Mouse (Mus musculus): ENCODE data around the gene Ick. TPM values are rescaled to one million over a fixed set of nuclear protein-coding genes. Genes with fewer than 3 reads are reported as not detected.

The Ick gene
- polyA plus RNA-seq, 1 experiment from 2014 or later, result 15.8 TPM

GRCm38 (mm10) chr9:78103965-78104560, 4.9 kb upstream of the Ick start:
- no peak for ATAC-seq (ENCODE audit: insufficient number of reproducible peaks, low FRiP score)
- H3K27me3 ChIP-seq (replicated peaks), result no peaks in the 10 kb centered on the region
- H3K27ac ChIP-seq (ENCODE audit: poor library complexity, severe bottlenecking), result no peak overlapping the region
- no peak overlapping the region for H3K9ac ChIP-seq
- H3K9me3 ChIP-seq (replicated peaks), result no peaks in the 10 kb centered on the region
- H3K4me3 ChIP-seq, result no peak overlapping the region
- H3K36me3 ChIP-seq, result peaks cover 32% of the 10 kb centered on the region
- H3K4me2 ChIP-seq, result no peak overlapping the region
- H3K4me1 ChIP-seq (replicated peaks), result peaks cover 14% of the 10 kb centered on the region
- 88% methylated on average over 8 of the region's 8 CpGs for WGBS

GRCm38 (mm10) chr9:78104973-78105372, 4.0 kb upstream of the Ick start:
- WGBS, result 71% methylated on average over 6 of the region's 6 CpGs
- Histone ChIP-seq H3K36me3 (peaks cover 25% of the 10 kb centered on the region), H3K4me3 (peak overlapping the region; percentile 3; the same call in 1 of the 2 replicates), H3K4me2 (no peak overlapping the region), H3K9ac (no peak overlapping the region), H3K27me3 (replicated peaks) (no peaks in the 10 kb centered on the region), H3K9me3 (replicated peaks) (no peaks in the 10 kb centered on the region), H3K4me1 (replicated peaks) (peaks cover 18% of the 10 kb centered on the region), H3K27ac (ENCODE audit: poor library complexity, severe bottlenecking) (no peak overlapping the region)
- ATAC-seq (ENCODE audit: insufficient number of reproducible peaks, low FRiP score), result no peak

DNA sequence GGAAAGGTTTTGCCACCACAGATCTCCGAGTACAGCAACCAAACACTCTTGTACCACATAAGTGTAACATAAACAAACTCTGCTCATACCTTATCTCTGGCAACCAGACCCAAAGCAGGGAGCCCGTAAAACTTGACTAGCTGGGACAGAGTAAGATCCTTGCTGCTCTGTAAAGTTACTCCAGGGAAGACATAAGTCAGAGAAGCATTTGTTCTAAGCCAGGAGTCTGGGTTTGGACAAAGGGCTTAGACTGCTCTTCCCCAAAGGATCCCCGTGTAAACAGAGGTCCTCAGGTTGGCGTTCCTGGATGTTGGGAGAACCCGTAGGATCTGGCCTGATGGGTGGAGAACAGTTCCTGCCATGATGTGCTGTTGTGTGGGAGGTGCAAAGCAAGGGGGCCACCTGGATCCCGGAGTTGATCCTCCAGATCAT, 3.5 kb upstream of the Ick start:
- Histone ChIP-seq H3K9me3 (replicated peaks) (no peaks in the 10 kb centered on the region), H3K36me3 (peaks cover 20% of the 10 kb centered on the region), H3K9ac (no peak overlapping the region), H3K4me3 (0 out of 2 replicates have a peak overlapping the region, but pooled peaks have one; percentile 6), H3K4me2 (peak overlapping the region; percentile 38; the same call in 1 of the 2 replicates), H3K27me3 (replicated peaks) (no peaks in the 10 kb centered on the region), H3K27ac (ENCODE audit: poor library complexity, severe bottlenecking) (peak overlapping the region; percentile 56), H3K4me1 (replicated peaks) (peaks cover 18% of the 10 kb centered on the region)
- ATAC-seq (ENCODE audit: insufficient number of reproducible peaks, low FRiP score), result peak; percentile 63; the same call in 1 of the 2 replicates
- 55% methylated on average over 6 of the region's 6 CpGs for WGBS

DNA sequence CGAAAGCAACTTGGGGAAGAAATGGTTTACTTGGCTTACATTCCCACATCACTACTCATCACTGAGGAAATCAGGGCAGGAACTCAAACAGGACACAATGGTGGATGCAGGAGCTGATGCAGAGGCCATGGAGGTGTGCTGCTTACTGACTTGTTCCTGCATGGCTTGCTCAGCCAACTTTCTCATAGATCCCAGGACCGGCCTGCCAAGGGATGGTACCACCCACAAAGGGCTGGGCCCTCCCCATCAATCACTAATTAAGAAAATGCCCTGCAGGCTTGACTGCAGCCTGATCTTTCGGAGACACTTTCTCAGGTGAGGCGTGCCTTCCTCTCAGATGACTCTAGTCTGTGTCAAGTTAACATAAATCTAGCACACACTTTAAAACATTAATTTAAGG, 2.2 kb upstream of the Ick start:
- no peaks in the 10 kb centered on the region for H3K27me3 ChIP-seq (replicated peaks)
- no peaks in the 10 kb centered on the region for H3K9me3 ChIP-seq (replicated peaks)
- H3K4me3 ChIP-seq, result peak overlapping the region; percentile 93
- 88% methylated on average over 4 of the region's 4 CpGs for WGBS
- peak overlapping the region; percentile 51 for H3K4me2 ChIP-seq
- H3K9ac ChIP-seq, result no peak overlapping the region
- no peak overlapping the region for H3K27ac ChIP-seq (ENCODE audit: poor library complexity, severe bottlenecking)
- H3K4me1 ChIP-seq (replicated peaks), result peaks cover 15% of the 10 kb centered on the region
- ATAC-seq (ENCODE audit: insufficient number of reproducible peaks, low FRiP score), result no peak
- H3K36me3 ChIP-seq, result peaks cover 10% of the 10 kb centered on the region; the same call in 1 of the 2 replicates

- H3K4me3 ChIP-seq, result peak overlapping the region; percentile 93
- no peak for ATAC-seq (ENCODE audit: insufficient number of reproducible peaks, low FRiP score)
- 17% methylated on average over 6 of the region's 6 CpGs for WGBS
- peak overlapping the region; percentile 98 for H3K27ac ChIP-seq (ENCODE audit: poor library complexity, severe bottlenecking)
- peak overlapping the region; percentile 81 for H3K4me2 ChIP-seq
- H3K27me3 ChIP-seq (replicated peaks), result no peaks in the 10 kb centered on the region
- no peaks in the 10 kb centered on the region for H3K9me3 ChIP-seq (replicated peaks)
- peaks cover 15% of the 10 kb centered on the region for H3K4me1 ChIP-seq (replicated peaks)
- H3K36me3 ChIP-seq, result peaks cover 10% of the 10 kb centered on the region; the same call in 1 of the 2 replicates
- H3K9ac ChIP-seq, result peak overlapping the region; percentile 95
Observed at GRCm38 (mm10) chr9:78107582-78107911, 1.4 kb upstream of the Ick start.

GRCm38 (mm10) chr9:78107912-78108795, 838 bp upstream of the Ick start:
- H3K4me1 ChIP-seq (replicated peaks), result peaks cover 15% of the 10 kb centered on the region
- H3K9ac ChIP-seq, result peak overlapping the region; percentile 95
- peak overlapping the region; percentile 98 for H3K27ac ChIP-seq (ENCODE audit: poor library complexity, severe bottlenecking)
- peak; percentile 87 for ATAC-seq (ENCODE audit: insufficient number of reproducible peaks, low FRiP score)
- peak overlapping the region; percentile 81 for H3K4me2 ChIP-seq
- H3K9me3 ChIP-seq (replicated peaks), result no peaks in the 10 kb centered on the region
- under 1% methylated on average over 88 of the region's 88 CpGs for WGBS
- H3K27me3 ChIP-seq (replicated peaks), result no peaks in the 10 kb centered on the region
- H3K4me3 ChIP-seq, result peak overlapping the region; percentile 93
- H3K36me3 ChIP-seq, result peaks cover 10% of the 10 kb centered on the region; the same call in 1 of the 2 replicates

DNA sequence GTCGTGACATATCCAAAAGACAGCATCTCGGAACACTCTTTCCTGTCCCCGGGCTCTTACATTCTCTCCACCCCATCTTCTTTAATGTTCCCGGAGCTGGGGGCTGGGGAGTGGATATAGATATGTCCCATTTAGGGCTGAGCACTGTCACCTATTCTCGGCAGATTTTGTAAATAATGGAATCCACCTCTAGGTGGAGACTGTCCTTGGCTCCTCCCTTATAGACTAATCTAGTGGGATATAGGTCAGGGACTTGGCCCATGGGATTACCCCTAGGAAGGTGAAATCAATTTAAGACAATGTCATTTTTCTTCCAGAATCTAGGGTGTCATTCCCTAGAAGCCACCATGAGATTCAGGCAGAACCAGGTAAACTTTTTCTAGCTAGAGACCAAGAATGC, 664 bp downstream of the Ick start:
- 42% methylated on average over 5 of the region's 5 CpGs for WGBS
- Histone ChIP-seq H3K27ac (ENCODE audit: poor library complexity, severe bottlenecking) (no peak overlapping the region), H3K36me3 (peaks cover 3% of the 10 kb centered on the region; the same call in 1 of the 2 replicates), H3K9me3 (replicated peaks) (no peaks in the 10 kb centered on the region), H3K4me3 (peak overlapping the region; percentile 93), H3K9ac (0 out of 2 replicates have a peak overlapping the region, but pooled peaks have one; percentile 59), H3K4me2 (peak overlapping the region; percentile 81), H3K27me3 (replicated peaks) (no peaks in the 10 kb centered on the region), H3K4me1 (replicated peaks) (peaks cover 23% of the 10 kb centered on the region)
- no peak for ATAC-seq (ENCODE audit: insufficient number of reproducible peaks, low FRiP score)

DNA sequence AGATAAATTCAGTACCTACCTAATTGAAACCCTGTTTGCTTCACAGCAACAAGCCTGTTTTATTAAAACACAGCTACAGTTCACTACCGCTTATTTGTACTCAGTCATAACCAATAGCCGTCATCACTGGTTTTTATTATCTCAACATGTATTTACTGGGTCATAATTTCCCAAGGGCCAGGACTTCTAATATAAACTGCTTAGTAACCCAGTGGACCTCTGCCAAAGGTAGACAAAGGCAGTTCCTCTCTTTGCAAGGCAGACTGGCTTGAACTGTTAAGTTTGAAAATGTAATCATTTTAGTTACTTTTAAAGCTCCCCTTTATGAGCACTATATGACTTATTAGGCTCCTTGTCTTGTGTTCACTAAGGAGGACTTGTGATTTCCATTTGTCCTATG, 2.5 kb downstream of the Ick start:
- ATAC-seq (ENCODE audit: insufficient number of reproducible peaks, low FRiP score), result no peak
- H3K4me2 ChIP-seq, result no peak overlapping the region
- WGBS, result 92% methylated on average over 2 of the region's 2 CpGs
- peaks cover 2% of the 10 kb centered on the region for H3K36me3 ChIP-seq
- H3K27ac ChIP-seq (ENCODE audit: poor library complexity, severe bottlenecking), result no peak overlapping the region
- peaks cover 2% of the 10 kb centered on the region; the same call in 1 of the 2 replicates for H3K9me3 ChIP-seq (replicated peaks)
- no peak overlapping the region for H3K4me3 ChIP-seq
- no peak overlapping the region for H3K9ac ChIP-seq
- peaks cover 28% of the 10 kb centered on the region for H3K4me1 ChIP-seq (replicated peaks)
- H3K27me3 ChIP-seq (replicated peaks), result no peaks in the 10 kb centered on the region

DNA sequence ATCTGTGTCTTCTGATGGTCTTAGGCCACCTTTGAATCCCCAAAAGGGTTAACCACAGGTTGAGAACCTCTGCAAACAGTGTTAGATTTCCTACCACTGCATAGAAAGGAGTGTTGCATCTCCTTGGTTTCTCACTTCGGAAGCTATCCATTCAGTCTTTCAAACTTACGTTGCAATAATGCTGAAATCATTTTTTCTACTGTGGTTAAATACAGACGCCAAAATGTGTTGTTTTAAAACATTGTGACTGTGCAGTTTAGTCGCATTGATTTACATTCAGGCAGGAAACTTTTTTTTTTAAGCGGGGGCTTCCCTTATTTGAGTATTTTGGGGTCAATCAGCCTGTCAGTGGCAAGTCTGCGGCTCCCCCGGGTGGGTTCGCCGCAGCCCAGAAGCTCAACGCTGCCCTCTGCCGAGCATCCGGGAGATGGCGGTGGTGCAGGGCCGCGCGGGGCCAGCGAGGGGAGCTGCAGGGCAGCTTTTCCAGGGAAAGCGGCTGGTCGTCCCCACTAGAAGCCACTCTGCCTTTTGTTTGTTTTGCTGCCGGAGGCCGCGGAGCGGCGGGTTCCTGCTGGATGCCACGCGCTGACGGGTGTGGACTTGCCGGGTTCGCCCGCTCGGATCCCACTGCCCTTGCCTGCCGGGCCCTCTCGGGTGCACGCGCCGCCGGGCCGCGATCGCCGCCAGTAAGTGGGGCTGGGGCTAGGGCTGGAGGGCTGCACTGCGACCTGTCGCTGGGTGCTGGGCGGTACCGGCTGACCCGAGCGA, 4.0 kb downstream of the Ick start:
- H3K27me3 ChIP-seq (replicated peaks), result no peaks in the 10 kb centered on the region
- H3K4me1 ChIP-seq (replicated peaks), result peaks cover 31% of the 10 kb centered on the region
- H3K36me3 ChIP-seq, result peaks cover 8% of the 10 kb centered on the region
- peak; percentile 78 for ATAC-seq (ENCODE audit: insufficient number of reproducible peaks, low FRiP score)
- peaks cover 5% of the 10 kb centered on the region; the same call in 1 of the 2 replicates for H3K9me3 ChIP-seq (replicated peaks)
- H3K4me3 ChIP-seq, result peak overlapping the region; percentile 80
- H3K9ac ChIP-seq, result peak overlapping the region; percentile 90
- peak overlapping the region; percentile 86 for H3K27ac ChIP-seq (ENCODE audit: poor library complexity, severe bottlenecking)
- 2% methylated on average over 47 of the region's 47 CpGs for WGBS
- peak overlapping the region; percentile 72 for H3K4me2 ChIP-seq

GRCm38 (mm10) chr9:78113538-78113885, 4.5 kb downstream of the Ick start:
- Histone ChIP-seq H3K4me3 (peak overlapping the region; percentile 80), H3K36me3 (peaks cover 11% of the 10 kb centered on the region), H3K27ac (ENCODE audit: poor library complexity, severe bottlenecking) (peak overlapping the region; percentile 86), H3K9me3 (replicated peaks) (peaks cover 5% of the 10 kb centered on the region; the same call in 1 of the 2 replicates), H3K9ac (peak overlapping the region; percentile 90), H3K4me2 (peak overlapping the region; percentile 72), H3K27me3 (replicated peaks) (no peaks in the 10 kb centered on the region), H3K4me1 (replicated peaks) (peaks cover 33% of the 10 kb centered on the region)
- 0 out of 2 replicates have a peak, but pooled peaks have one; percentile 1 for ATAC-seq (ENCODE audit: insufficient number of reproducible peaks, low FRiP score)
- under 1% methylated on average over 14 of the region's 14 CpGs for WGBS

Measured in heart, embryonic 12.5 days (tissue).